Mouse (Mus musculus) gastrocnemius, postnatal 10 days (tissue): ENCODE measurements around the gene Kdm7a. TPM values are rescaled to one million over a fixed set of nuclear protein-coding genes. Genes with fewer than 3 reads are reported as not detected.

Source experiments
- DNase-seq: peaks from one replicate; pipeline ENCODE4 v3.0.0; 2021; ENCODE audit warnings: mixed read lengths
- total RNA-seq, 2 experiments: library from RNA; stranded (reverse); gene quantifications; 2 replicates each; pipeline ENCODE4 v1.2.3; 2021

The Kdm7a gene
- total RNA-seq, 2 experiments from 2014 or later = 15.8 to 16.3 TPM

DNA sequence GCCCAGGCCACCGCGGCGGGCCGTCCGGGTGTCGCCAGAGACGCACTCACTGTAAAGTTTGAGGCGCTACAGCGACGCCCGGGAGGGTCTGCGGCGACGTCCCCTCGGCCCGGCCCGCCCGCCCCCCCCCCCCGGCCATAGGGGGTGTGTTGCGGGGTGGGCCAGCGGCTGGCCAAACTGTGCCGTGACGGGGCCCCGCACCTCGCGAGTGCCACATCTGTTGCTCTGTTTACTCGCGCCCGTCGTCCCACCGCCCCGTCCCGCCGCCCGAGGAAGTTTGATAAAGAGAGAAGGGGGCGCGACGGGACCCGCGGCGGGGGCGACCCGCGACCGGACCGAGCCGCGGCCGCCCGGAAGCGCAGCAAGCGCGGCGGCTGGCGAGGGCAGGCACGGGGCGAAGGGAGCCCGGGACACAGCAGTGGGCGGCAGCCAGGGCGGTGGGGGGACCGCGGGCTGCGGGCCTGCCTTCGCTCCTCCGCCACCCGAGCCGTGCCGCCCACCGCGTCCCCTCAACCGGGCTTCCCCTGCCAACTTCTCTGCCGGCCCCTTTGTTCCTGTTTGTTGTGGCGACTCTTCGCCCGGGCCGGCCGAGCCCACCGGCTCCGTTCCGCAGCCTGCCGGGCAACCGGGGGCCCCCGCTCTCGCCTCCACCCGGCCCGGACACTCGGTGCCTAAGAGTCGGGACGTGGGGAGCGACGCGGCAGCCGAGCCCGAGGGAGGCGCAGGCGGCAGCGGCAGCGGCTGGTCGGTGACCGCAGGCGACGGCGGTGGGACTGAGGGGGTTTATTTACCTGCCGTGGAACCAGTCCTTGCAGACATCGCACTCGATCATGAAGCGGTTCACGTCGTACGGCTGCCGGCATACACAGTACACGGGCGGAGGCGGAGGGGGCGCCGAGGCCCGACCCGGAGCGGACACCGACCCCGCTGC, 674 bp downstream of the Kdm7a start:
- no peak for DNase-seq

DNA sequence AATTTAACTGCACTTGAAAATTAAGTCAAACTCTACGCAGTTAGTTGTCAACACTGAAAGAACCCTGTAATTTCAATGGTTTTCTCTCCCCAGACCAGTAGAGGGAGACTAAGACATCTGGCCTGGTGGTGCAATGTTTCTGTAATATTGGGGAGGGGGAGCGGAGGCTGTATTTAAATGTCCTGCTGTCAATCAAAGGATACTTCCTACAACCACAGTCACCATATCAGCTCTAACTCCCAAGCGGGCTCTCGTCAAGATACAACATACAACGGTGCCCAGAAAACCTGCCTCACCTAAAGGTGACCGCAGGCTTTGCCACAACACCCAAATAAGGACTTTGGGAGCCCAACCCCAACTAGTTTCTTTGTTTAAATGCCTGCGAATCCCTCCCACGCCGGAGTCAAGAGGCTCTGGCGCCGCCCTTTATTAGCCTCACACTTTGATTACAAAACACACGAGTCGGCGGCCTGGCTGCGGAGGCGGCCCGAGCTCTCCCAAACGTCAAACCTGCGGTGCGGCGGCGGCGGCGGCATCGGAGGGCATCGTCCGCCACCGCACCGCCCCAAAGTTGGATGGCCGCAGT, 1.4 kb downstream of the Kdm7a start:
- DNase-seq = peak; percentile 61

DNA sequence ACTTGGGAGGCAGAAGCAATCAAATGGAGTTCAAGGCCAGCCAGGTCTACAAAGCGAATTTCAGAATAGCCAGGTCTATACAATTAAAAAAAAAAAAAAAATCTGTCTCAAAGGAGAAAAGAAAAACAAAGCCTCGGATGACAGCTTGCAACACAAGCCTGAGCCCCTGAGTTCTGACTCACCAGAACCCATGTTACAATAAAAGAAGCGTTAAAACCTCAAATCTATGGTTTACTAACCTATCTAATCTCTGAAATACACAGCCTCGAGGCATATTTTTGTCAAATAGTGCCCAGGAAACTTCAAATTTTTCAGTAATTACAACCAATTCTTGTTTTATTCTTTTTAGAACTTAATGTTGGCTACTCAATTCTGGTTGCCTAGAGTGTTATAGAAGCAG, 2.1 kb downstream of the Kdm7a start:
- no peak for DNase-seq

DNA sequence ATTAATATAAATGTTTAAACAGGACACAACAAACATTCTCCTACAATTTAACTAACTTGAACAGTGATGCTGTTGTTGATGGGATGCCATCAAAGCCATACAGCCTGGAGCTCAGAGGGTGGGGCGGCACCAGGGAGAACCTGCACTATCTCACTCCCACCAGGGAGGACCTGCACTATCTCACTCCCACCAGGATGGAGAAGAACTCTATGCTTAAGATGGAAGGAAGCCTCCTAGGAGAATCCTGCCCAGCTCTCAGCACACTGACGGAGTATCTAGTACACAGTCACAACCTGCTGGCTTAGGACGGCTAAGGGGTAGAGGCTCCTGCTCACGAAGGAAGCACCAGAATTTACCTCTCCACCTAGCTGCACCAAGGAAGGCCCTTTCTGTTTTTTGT, 3.4 kb downstream of the Kdm7a start:
- DNase-seq = no peak

DNA sequence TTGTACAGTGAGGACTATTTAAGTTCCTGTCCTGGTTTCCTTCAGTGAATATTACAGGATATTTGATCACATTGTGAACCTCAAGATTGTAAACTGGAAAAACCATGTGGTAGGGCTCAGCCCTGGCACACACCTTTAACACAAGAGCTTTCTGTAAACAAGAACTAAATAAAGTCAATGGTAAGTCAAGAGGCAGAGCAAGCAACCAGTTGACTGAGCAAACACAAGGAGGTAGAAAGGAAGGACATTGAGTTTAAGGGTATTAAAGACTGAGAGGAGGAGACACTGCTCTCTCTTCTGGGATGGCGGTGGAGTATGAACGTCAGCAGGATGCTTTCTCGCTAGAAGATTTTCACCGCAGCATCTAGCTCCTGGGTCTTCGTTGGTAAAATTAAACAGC, 13.6 kb downstream of the Kdm7a start:
- no peak for DNase-seq

DNA sequence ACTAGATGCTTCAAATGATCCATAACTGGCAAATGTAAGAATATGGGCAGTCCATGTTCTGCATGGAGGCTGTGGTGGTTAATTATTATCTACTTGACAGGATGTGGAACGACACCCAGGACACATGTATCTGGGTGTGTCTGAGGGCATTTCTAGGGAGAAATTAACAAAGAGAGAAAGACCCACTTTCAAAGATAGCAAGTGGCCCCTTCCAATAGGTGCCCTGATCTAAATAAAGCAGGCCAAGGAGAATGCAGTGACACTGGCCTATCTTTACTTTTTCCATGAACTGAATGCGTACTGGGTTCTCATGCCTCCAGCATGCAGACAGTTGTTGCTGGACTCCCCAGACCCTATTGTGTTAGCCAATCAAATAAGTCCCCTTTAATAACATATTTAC, 15.1 kb downstream of the Kdm7a start:
- no peak for DNase-seq

DNA sequence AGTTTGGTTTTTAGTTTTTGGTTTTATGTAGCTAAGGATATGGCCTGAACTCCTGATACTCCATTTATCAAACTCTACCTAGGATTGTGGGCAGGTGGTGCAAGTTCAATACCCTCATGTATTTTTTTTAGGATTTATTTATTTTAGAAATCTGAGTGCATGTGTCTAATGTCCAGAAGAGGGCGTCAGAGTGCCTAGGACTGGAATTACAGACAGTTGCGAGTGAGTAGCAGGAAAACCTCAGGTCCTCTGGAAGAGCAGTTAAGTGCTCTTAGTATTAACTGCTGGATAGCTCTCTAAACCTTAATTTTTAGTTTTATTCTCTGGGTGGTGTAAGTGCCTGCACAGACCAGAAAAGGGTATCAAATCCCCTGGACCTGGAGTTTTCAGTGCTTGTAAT, 19.4 kb downstream of the Kdm7a start:
- DNase-seq = no peak

DNA sequence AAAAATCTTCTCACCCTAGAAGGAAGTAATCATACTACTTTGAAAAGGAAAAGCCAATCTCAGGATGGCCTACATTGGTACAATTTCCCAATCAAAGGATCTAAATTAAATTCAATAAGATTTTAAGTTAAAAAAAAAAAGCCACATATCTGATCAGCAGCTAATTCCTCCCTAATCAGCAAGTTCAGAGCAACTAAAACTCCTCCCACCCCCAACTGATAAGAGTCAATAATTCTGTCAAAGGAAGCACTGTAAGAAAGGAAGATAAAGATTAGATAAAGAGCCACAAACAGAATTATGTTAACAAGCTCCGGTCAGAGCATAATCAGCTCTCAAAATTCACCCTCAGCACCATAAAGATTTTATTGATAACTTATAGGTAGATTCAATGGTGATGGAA, 37.5 kb downstream of the Kdm7a start:
- DNase-seq = no peak

DNA sequence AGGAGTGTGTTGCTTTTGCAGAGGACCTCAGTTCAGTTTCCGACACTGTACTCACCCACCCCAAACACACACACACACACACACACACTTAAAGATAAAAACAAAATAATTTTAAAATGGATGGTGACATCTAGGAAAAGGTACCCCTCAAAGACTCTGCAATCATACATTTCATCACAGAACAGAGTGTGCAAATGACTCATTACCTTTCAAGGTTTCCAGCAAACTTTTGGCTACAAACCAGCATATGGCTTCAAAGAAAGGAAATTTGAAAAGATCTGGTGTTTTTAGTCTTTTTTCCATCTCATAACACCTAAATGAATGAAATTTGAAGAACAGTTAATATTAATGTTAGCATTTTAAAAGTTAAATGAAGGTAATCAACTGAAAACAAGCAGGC, 41.7 kb downstream of the Kdm7a start:
- no peak for DNase-seq

DNA sequence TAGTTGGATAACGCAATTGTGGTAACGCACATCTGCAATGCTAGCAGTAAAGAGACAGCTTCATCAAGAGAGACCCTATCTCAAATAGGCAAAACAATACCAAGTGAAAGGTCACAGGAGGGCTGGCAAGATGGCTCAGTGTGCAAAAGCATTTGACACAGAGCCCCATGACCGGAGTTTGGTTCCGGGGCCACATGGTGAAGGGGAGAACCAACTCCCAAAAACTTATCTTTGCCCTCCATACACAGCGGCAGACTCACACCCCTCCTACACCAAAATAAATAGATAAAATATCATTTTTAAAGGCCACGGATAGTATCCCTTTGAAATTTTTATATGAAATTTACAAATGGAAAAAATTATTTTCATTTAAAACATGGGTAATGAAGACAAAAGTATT, 44.6 kb downstream of the Kdm7a start:
- DNase-seq = no peak

DNA sequence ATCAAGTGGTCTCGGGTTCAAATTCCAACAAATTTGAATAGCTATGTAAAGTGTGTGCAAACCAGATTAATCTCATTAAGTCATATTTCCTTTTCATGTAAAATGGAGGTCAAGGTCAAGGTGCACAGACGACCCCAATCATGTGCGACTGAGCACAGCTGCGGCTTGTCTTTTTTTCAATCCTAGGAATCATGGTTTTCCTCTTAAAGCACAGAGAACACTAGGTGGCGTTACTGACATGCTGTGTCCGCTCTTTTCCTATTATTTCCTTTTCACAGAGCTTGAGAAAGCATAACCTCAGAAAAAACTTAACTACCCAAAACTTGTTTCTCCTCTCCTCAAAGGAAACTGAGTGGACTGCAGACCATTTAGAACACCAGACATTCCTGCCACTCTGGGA, 60.5 kb downstream of the Kdm7a start:
- DNase-seq = no peak

DNA sequence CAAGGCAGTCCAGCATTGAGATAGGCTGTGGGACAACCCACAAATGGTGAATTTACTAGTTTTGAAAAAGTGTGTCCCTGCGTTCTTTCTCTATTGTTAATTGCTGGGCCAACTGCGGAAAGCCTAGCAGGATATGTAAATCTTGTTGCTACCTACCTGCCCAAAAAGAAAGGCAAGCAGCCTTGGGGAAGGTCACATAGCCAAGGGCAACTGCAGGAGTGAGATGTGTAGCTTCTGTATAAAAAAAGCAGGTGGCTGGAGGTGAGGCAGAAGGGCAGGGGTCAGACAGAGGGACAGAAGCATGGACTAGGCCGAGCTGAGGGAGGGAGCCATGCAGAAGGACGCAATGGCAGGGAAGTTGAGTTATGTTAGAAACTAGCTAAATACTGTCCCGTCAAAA, 74.0 kb downstream of the Kdm7a start:
- DNase-seq = no peak

DNA sequence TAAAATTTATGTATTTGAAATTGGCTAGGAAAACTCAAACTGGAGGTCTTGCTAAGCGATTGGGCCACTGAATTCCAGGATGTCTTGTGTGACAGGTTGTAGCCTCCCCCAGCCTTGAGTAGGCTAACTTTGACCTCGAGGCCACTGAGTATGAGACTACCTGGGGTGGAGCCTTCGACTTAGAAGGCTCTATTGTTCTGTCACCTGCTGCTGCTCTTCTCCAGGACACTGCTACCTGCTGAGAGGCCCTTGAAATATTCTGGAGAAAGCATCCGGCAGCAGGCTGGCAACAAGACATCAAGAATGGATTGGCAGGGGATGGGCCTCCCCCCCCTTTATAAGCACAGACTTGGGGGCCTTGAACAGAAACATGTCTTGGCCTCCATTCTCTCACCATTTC, 75.1 kb downstream of the Kdm7a start:
- no peak for DNase-seq

DNA sequence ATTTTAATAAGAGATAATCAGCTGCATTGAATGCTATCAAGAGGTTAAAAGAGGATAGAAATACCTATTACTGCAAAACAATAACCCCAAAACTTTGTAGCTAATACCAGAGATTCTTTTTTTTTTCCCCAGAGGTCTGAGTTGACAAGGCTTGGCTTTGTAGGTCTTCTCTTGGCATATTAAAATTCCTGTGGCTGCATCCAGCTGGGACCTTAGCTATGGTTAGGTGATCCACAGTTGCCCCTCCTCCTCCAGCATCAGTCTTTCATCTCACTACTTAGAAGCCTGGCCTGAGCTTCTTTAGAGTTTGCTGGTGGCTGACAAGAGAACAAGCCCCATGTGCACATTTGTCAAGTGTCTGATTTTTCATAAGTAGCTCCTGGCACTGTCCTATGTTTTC, 81.9 kb downstream of the Kdm7a start:
- no peak for DNase-seq

DNA sequence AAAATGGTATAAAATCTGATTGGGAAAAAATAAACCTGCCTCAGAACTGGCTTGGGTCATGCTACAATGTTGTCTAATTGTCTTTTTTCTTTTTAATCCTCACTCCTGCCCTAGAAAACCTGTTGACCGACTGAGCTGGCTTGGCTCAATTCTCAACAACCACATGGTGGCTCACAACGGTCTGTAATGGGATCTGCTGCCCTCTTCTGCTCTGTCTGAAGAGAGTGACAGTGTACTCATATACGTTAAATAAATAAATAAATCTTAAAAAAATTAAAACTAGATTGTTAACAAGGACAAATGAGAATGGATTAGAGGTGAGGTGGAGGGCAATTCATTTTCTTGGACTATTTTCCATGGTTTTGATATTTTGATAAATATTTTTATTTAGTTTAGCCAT, 85.9 kb downstream of the Kdm7a start:
- DNase-seq = no peak

DNA sequence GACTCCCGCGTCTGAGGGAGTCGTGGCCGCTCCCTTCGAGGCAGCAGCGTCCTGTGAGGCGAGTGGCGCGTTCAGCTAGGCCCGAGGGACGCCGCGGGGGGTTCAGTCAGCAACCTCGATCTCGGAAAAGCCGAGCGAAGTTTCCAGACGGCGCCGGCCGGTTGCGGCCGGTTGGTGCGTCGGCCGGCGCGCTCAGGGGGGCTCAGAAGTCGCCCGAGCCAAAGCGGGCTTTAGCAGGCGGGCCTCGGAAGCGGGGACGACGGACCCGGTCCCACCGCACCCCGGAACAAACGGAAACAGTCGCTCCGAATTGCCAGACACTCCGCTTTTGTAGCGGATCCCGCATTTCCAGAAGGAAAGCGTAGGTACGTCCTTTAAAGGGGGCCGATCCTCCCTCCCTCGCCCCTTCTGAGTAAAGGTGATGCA, 88.1 kb downstream of the Kdm7a start:
- DNase-seq = peak; percentile 65

DNA sequence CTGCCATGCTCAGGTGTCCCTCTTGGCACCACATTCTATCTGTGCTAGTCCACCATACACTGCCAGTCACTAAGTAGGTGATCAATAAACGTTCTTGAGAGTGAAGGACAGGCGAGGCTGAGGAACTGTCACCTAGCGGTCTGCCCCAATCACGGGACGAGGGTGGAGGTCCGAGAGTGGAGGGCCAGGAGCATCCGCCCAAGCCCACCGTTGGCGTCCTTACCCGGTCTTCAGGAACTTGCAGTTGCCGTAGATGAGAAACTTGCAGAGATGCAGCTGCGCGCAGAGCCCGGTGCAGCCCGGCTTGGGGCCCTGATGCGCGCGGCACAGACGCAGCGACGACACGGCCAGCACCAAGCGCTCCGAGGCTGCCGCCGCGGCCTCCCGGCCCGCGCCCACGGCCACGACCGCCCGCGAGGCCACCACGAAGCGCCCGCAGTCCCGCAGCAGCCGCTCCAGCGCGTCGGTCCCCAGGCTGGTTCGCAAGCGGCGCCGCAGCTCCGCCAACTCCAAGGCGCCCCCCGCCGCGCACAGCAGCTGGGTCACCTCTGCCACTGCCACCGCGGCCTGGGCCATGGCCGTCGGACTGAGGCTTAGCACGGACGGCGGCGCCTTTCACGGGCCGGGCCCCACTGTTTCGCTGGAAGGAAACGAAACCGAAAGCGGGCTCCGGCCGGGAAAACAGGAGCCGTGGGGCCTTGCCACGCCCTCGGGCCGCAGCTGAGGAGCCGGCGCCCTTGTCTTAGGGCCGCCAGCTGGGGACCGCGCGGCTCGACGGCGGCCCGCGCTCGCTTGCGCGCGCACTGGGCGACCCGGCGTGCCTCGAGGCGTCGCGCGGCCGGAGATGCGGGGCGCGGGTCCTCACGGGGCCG, 88.8 kb downstream of the Kdm7a start, which contains the start of gene Parp12:
Gene Parp12, minus strand, starts transcription at position 766 of the 872 bp plus-strand sequence.
- peak; percentile 79 for DNase-seq

DNA sequence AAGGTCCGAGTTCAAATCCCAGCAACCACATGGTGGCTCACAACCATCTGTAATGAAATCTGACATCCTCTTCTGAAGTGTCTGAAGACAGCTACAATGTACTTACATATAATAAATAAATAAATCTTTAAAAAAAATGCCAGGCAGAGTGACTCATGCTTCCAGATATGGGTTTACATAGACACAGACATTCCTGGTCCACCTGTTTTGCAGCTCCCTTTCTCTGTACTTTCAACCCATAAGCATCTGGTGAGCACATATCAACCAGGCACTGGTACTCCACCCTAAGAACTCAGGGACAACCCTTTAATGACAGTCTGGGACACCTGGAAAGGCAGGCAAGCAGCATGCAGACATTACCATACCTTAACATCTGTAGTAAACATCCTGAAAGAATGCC, 91.2 kb downstream of the Kdm7a start:
- no peak for DNase-seq

DNA sequence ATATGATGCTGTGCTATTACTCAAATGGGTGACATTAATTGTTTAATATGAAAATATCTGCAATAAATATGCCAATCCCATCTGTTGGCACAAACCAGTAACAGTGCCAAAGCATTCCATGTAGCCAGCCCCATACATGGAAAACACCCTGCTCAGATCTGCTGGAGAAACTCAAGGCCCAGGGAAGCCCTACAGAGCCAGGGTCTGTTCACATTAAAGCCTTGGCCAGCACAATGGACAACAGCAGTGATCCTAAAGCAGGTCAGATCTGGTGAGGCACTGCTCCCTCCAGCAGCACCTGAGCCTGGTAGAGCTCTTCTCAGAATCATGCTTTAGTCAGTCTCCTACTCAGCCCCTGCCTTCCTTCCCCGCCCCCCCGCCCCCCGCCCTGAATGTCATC, 93.4 kb downstream of the Kdm7a start:
- DNase-seq = no peak

DNA sequence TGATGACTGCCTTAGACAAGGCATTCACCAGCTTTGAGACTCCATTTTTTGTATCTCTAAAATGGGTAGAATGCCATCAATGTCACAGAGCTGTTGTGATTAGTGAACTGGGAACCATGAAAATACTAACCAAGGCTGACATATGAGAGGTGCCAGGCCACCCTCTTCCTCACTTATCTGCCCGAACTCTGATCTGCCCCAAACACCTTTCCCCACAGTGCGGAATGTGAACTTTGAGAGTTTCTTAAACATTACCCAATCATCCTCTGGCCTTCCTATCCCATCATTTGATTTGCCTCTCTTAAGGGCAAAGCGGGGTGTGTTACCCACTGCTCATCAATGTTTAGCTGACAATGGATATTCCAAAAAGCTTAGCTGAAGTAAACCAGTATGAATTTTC, 93.9 kb downstream of the Kdm7a start:
- DNase-seq = no peak

DNA sequence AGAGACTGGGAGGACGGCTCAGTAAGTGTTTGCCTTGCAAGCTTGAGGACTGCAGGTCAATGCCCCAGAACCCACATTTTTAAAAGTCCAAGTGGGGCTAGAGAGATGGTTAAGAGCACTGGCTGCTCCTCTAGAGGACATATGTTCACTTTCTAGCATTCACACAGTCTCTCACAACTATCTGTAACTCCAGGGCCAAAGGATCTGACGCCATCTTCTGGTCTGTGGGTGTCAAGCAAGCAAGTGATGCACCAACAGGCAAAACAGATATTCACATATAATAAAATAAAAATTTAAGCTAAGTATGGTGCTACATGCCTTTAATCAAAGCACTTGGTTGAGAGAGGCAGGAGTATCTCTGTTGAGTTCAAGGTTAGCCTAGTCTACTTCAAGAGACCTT, 99.8 kb downstream of the Kdm7a start:
- DNase-seq = no peak

DNA sequence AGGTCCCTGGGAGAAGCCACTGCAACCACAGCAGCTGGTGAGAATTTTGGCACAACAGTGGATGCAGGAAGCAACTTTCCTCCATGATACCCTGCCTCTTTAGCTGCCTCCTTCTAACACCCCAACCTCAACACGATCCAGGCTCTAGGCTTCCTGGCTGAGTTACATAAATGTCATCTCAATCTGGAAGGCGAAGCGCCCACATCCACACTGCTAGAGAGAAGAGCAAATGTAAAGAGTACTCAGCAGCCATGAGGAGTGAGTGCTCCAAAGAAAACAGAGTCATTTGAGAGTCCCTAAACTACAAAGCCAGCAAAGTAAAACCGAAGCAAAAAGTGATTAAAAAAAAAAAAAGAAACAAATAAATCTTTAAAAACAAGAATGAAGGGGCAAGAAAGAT, 102.0 kb downstream of the Kdm7a start:
- DNase-seq = no peak
